Mouse (Mus musculus): ENCODE results near the gene Fbxl17.

- TF ChIP-seq CTCF (IDR thresholded peaks at IDR 0.05; ENCODE audit: extremely low read depth, insufficient read length, insufficient replicate concordance, low read depth, low read length) (peak; percentile 25; the same call in 1 of the 2 replicates), POLR2A (IDR thresholded peaks at IDR 0.05; ENCODE audit: low read depth, low read length) (no peak)
These were observed 6.5 kb downstream of the Fbxl17 start for GRCm38 (mm10) chr17:63493274-63493673.

Data from small intestine, adult 2 months (tissue).